Mouse (Mus musculus) heart, postnatal 36 days (tissue): ENCODE results near the gene Mical3. TPM values are rescaled to one million over a fixed set of nuclear protein-coding genes. Genes with fewer than 3 reads are reported as not detected.

Source experiments
- DNase-seq, 2 experiments: peaks; one replicate each; pipeline ENCODE4 v3.0.0; 2021 to 2022
- intact Hi-C: fragments of 180-260 bp; cut with DNase I; formaldehyde crosslinking; loops from one replicate; pipeline ENCODE4 v1.15.1; 2025
- total RNA-seq, 2 experiments: library from RNA; stranded (reverse); gene quantifications; 2 replicates each; pipeline ENCODE4 v1.2.3; 2021

The Mical3 gene
- total RNA-seq, 2 experiments from 2014 or later: 119 to 136 TPM

GRCm38 (mm10) chr6:121148360-121148759 is 17.6 kb upstream of the Mical3 start:
- DNase-seq: no peak
- intact Hi-C loops: no loop called here

GRCm38 (mm10) chr6:121146798-121147197 is 16.0 kb upstream of the Mical3 start:
- intact Hi-C loops: no loop called here
- no peak for DNase-seq

GRCm38 (mm10) chr6:121145906-121146305 is 15.1 kb upstream of the Mical3 start:
- DNase-seq: no peak
- intact Hi-C loops: no loop called here

- intact Hi-C loops: no loop called here
- DNase-seq: no peak
Measured at GRCm38 (mm10) chr6:121145010-121145604, 14.3 kb upstream of the Mical3 start.

GRCm38 (mm10) chr6:121144066-121144465 is 13.3 kb upstream of the Mical3 start:
- DNase-seq: peak; percentile 53 to 59
- intact Hi-C loops: no loop called here

- intact Hi-C loops: no loop called here
- no peak for DNase-seq
Measured at GRCm38 (mm10) chr6:121143439-121143838, 12.6 kb upstream of the Mical3 start.

GRCm38 (mm10) chr6:121142298-121142697 is 11.5 kb upstream of the Mical3 start:
- intact Hi-C loops: no loop called here

GRCm38 (mm10) chr6:121139271-121139670 is 8.5 kb upstream of the Mical3 start:
- DNase-seq: no peak
- intact Hi-C loops: no loop called here

More at GRCm38 (mm10) chr6:121142298-121142697, 11.5 kb upstream of the Mical3 start:
- DNase-seq: no peak

- intact Hi-C loops: no loop called here
- DNase-seq: no peak
Measured at GRCm38 (mm10) chr6:121138338-121139040, 7.7 kb upstream of the Mical3 start.

GRCm38 (mm10) chr6:121137222-121137621 is 6.4 kb upstream of the Mical3 start:
- DNase-seq: no peak
- intact Hi-C loops: no loop called here

GRCm38 (mm10) chr6:121134884-121135283 is 4.1 kb upstream of the Mical3 start:
- no peak for DNase-seq
- intact Hi-C loops: loop anchor here (5.0 kb wide), 1 partner anchor 233 kb away; no protein-coding TSS in a partner anchor

- no peak for DNase-seq
- intact Hi-C loops: loop anchor here (5.0 kb wide), 1 partner anchor 232 kb away; no protein-coding TSS in a partner anchor
Measured at GRCm38 (mm10) chr6:121134249-121134648, 3.5 kb upstream of the Mical3 start.

GRCm38 (mm10) chr6:121130039-121130705 is 627 bp downstream of the Mical3 start:
- intact Hi-C loops: loop anchor here (1.0 to 5.0 kb wide), 4 partner anchors 48 to 228 kb away; no protein-coding TSS in a partner anchor

GRCm38 (mm10) chr6:121129506-121129905 is 1.3 kb downstream of the Mical3 start:
- no peak for DNase-seq
- intact Hi-C loops: no loop called here

More at GRCm38 (mm10) chr6:121130039-121130705, 627 bp downstream of the Mical3 start:
- peak; percentile 83 to 85 for DNase-seq

- DNase-seq: no peak
- intact Hi-C loops: no loop called here
Measured at GRCm38 (mm10) chr6:121128736-121129135, 2.1 kb downstream of the Mical3 start.

GRCm38 (mm10) chr6:121127726-121128125 is 3.1 kb downstream of the Mical3 start:
- intact Hi-C loops: no loop called here
- DNase-seq: no peak

GRCm38 (mm10) chr6:121126202-121126601 is 4.6 kb downstream of the Mical3 start:
- intact Hi-C loops: no loop called here
- DNase-seq: no peak

- intact Hi-C loops: no loop called here
- DNase-seq: no peak
Measured at GRCm38 (mm10) chr6:121122739-121123241, 8.0 kb downstream of the Mical3 start.

GRCm38 (mm10) chr6:121120776-121121175 is 10.0 kb downstream of the Mical3 start:
- intact Hi-C loops: no loop called here
- DNase-seq: no peak

GRCm38 (mm10) chr6:121117971-121118755 is 12.6 kb downstream of the Mical3 start:
- DNase-seq: no peak
- intact Hi-C loops: no loop called here
